Mouse (Mus musculus) brown adipose tissue, adult 24 weeks (tissue): ENCODE measurements around the gene Tnni1. TPM values are rescaled to one million over a fixed set of nuclear protein-coding genes. Genes with fewer than 3 reads are reported as not detected.
A peak's percentile ranks its signal among the peaks of the same experiment; 100 is the strongest.

ENCODE experiments used
- H3K27ac ChIP-seq: fragments of 200-500 bp; replicated peaks from 2 replicates; pipeline ENCODE4 v1.5.1; 2012; ENCODE audit warnings: low read depth, mild to moderate bottlenecking, low read length
- H3K4me1 ChIP-seq: fragments of 200-500 bp; 2 replicates; pipeline ENCODE4 v1.6.1; 2012; ENCODE audit warnings: low read length, mixed read lengths; ENCODE audit not compliant: control insufficient read depth, insufficient read depth, insufficient read length
- H3K4me3 ChIP-seq: fragments of 200-500 bp; 2 replicates; pipeline ENCODE4 v1.5.1; 2012; ENCODE audit warnings: low read depth, mild to moderate bottlenecking, low read length, moderate library complexity; ENCODE audit not compliant: insufficient read depth
- polyA plus RNA-seq: library from polyadenylated mRNA; stranded (reverse); fragments of >200 nt; gene quantifications from 2 replicates; pipeline ENCODE4 v1.2.4, GENCODE M21; 2012; ENCODE audit not compliant: missing spikeins, insufficient read depth, insufficient read length

Tnni1 gene
- polyA plus RNA-seq = 13.6 and 19.7 TPM in 2 replicates

DNA sequence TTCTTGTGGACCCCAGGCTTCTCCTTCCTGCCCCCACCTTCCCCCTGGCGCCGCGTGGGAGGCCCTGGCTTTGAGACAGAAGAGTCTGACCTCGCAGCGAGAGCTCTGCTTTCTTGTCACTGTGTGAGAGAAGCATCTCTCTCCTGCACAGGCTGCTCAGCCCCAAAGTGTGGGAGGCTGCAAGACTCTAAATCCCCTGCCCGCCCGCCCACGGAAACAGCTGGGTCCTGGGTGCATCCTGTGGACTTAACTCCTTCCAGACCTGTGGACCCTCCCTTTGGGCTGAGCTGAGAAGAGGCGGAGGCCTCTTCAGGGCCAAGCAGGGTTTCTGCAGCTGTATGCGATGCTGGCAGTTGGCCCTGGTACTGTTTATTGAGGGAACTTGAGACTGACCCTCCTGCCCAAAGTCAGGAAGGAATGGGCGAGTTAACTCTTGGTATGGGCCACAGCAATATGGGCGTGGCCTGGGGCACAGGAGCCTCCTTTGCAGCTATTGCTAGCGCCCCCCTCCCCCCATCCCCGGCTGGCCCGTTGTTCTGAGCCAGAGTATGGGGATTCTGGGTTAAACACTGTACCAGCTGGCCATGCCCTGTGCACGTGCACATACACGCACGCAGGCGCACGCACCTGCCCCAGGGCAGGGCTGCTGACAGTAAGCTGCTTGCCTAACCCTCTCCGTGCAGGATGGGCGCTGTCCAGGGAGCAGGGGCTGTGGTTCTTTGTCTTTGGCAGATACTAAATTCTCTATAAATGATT, at the start of gene Tnni1:
Gene Tnni1 (plus strand): TSS at position 655 of the 756 bp plus-strand sequence.
- H3K4me1 ChIP-seq = peaks cover 18% of the 10 kb centered on the region
- H3K4me3 ChIP-seq = no peak within 1 kb of the TSS
- peak within 1 kb of the TSS; percentile 92; the same call in 1 of the 2 replicates for H3K27ac ChIP-seq

DNA sequence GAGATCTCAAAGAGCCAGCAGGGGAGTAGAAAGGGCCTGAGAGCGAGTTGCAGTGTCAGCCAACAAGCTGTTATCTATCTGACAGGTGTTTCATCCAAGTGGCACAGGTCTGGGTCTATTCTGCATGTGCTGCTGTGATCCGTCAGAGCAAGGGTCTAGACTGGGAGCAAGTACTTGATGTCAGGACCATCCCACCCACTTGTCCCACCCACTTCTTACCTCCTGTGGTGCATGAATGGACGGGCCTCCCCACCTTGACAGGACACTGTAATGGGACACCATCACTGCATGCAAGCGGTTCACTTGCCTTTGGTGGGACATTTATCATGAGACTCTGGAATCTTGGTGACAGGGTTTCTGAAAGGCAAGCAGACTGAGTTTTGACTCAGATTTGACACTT, 49.4 kb upstream of the Tnni1 start:
- Histone ChIP-seq H3K27ac (peak overlapping the region; percentile 85), H3K4me3 (peak overlapping the region; percentile 78), H3K4me1 (peaks cover 15% of the 10 kb centered on the region; the same call in 1 of the 2 replicates)

GRCm38 (mm10) chr1:135730296-135730695, 48.9 kb upstream of the Tnni1 start:
- peak overlapping the region; percentile 78 for H3K4me3 ChIP-seq
- peaks cover 19% of the 10 kb centered on the region for H3K4me1 ChIP-seq

GRCm38 (mm10) chr1:135731393-135731792, 47.8 kb upstream of the Tnni1 start:
- Histone ChIP-seq H3K4me3 (peak overlapping the region; percentile 78), H3K27ac (peak overlapping the region; percentile 85), H3K4me1 (peaks cover 20% of the 10 kb centered on the region)

More at GRCm38 (mm10) chr1:135730296-135730695, 48.9 kb upstream of the Tnni1 start:
- H3K27ac ChIP-seq = peak overlapping the region; percentile 85

DNA sequence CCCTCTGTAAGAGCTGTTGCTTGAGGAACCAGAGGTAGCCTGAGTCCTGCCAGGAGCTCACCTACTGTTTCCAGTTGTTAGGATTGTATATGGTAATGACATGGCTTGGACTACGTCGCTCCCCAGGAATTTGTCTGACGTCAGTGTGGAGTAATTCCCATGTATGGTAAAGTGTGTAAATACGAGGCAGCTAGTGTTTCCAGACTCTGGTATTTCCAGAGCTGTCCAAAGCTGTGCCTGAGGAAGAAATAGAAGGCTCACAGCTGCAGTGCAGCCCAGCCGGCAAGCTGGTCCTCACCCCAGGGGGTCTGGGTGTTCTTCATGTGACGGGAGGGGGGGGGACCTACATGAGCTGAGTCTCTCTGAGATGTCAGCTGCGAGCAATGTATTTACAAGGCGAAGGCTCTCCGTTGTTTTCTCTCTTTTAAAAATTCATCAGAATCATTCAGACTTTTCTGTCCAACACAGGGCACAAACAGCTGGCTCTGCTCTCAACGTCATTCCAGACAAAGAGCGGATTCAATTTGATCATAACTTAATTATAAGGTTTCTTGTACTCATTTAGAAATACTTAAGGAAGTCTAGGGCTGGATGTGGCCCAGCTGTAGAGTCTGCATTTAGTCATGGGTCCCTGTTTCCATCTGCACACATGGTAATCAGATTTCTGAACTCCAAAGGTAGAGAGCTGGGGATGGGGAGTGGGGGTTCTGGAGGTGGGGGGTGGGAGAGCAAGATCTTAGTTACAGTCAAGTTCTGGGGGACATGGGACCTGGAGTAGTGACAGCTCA, 47.1 kb upstream of the Tnni1 start:
- Histone ChIP-seq H3K27ac (peak overlapping the region; percentile 85), H3K4me1 (peaks cover 20% of the 10 kb centered on the region), H3K4me3 (peak overlapping the region; percentile 13; the same call in 1 of the 2 replicates)

DNA sequence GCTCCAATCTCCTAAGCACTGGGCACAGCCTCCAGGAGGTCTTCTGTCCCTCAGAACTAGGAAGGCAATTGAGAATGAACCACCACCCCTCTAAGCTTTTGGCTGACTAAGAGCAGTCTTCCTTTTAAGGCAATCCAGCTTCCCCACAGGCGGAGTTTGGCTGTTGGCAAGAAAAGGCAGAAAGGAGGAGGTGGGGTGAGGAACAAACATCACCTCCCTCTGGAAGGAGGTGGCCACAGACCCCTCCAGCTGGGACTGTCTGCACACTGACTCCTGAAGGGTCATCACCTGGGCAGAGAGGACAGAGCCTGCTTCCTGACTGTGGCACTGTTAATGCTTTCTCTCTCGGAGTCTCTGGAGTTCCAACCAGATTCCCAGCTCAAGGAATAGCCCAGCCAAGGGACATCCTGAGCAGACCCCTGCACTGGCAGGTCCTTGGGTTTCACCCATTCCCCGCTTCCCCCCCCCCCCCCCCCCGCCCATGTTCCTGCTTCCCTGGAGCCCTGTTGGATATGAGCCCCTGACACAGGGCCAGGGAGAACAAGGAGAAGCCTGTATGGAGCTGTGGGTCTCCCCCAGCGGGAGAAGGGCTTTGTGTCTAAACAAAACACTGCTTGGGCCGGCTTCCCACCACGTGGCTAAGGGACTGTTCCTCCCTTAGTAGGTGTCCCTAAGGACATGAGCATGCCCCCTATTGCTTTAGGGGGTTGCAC, 44.9 kb upstream of the Tnni1 start:
- no peak overlapping the region for H3K4me3 ChIP-seq

DNA sequence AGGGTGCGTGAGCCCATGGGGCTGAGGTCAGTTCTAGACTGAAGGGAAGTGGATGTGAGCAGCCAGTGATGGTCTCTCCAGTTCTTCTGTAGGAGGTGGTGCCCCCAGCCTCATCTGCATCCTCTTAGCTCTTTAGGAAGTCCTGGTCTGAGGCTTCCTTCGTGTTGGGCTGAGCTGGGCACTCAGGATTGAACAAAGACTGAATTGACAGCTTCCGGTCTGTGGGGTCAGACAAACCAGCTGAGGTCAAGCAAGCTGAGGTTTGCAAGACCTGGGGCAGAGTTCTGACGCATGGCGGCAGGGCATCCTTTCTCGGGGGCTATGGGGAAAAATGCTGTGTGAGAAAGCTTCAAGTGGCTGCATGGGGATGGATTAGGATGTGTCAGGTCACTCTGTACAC, 43.8 kb upstream of the Tnni1 start:
- H3K4me1 ChIP-seq = peaks cover 29% of the 10 kb centered on the region
- H3K4me3 ChIP-seq = no peak overlapping the region
- peak overlapping the region; percentile 24; the same call in 1 of the 2 replicates for H3K27ac ChIP-seq

More for the DNA sequence above, 44.9 kb upstream of the Tnni1 start:
- Histone ChIP-seq H3K4me1 (peaks cover 23% of the 10 kb centered on the region), H3K27ac (peak overlapping the region; percentile 76)

- Histone ChIP-seq H3K4me1 (peaks cover 17% of the 10 kb centered on the region), H3K27ac (no peak overlapping the region), H3K4me3 (no peak overlapping the region)
These were observed 34.2 kb upstream of the Tnni1 start for GRCm38 (mm10) chr1:135744987-135745386.

DNA sequence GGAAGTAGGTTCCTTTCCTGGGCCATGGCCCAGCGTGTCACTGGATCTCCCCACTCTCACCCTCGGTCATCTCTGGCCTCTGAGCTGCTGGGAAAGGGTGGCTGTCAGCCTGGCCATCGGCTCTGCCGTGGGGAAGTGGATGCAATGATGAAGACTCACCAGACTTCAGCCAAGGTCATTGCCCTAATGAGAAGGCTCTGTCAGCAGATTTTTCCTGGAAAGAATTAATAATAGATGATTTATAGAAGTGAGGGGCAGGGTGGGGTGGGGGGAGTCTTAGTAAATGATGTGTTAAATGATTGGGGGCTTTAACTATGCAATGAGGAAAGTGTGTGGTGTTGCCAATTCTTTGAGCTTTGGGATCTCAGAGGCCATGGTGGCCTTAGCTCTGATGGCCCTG, 33.0 kb upstream of the Tnni1 start:
- peaks cover 15% of the 10 kb centered on the region for H3K4me1 ChIP-seq
- no peak overlapping the region for H3K27ac ChIP-seq
- no peak overlapping the region for H3K4me3 ChIP-seq

- Histone ChIP-seq H3K4me1 (peaks cover 5% of the 10 kb centered on the region; the same call in 1 of the 2 replicates), H3K4me3 (no peak overlapping the region), H3K27ac (peak overlapping the region; percentile 72)
These were observed 26.4 kb upstream of the Tnni1 start for GRCm38 (mm10) chr1:135752737-135753348.

- H3K4me1 ChIP-seq = peaks cover 5% of the 10 kb centered on the region; the same call in 1 of the 2 replicates
- H3K27ac ChIP-seq = peak overlapping the region; percentile 28; the same call in 1 of the 2 replicates
- no peak overlapping the region for H3K4me3 ChIP-seq
These were observed 23.9 kb upstream of the Tnni1 start for GRCm38 (mm10) chr1:135755287-135755686.

- Histone ChIP-seq H3K4me1 (peaks cover 5% of the 10 kb centered on the region; the same call in 1 of the 2 replicates), H3K27ac (no peak overlapping the region)
These were observed 23.3 kb upstream of the Tnni1 start for GRCm38 (mm10) chr1:135755913-135756312.

GRCm38 (mm10) chr1:135757287-135757686, 21.9 kb upstream of the Tnni1 start:
- H3K4me1 ChIP-seq = peaks cover 5% of the 10 kb centered on the region; the same call in 1 of the 2 replicates
- no peak overlapping the region for H3K4me3 ChIP-seq
- no peak overlapping the region for H3K27ac ChIP-seq

More at GRCm38 (mm10) chr1:135755913-135756312, 23.3 kb upstream of the Tnni1 start:
- no peak overlapping the region for H3K4me3 ChIP-seq

GRCm38 (mm10) chr1:135759685-135760084, 19.5 kb upstream of the Tnni1 start:
- H3K4me1 ChIP-seq = no peaks in the 10 kb centered on the region
- H3K27ac ChIP-seq = 0 out of 2 replicates have a peak overlapping the region, but pooled peaks have one; percentile 26
- no peak overlapping the region for H3K4me3 ChIP-seq
